Mouse (Mus musculus) embryonic facial prominence, embryonic 12.5 days (tissue): ENCODE measurements at regions not wholly inside any gene's neighbourhood (a gene's known extent, or its start where the extent isn't known, plus 50 kb on each side); places are given as distances from the start of the nearest gene placed in this dataset.

Experiments used
- ATAC-seq: fragments of 200-750 bp; cut with Nextera tagmentation; 2 replicates; pipeline ENCODE4 v1.8.0; 2017; ENCODE audit not compliant: insufficient number of reproducible peaks, insufficient read depth, low FRiP score, low TSS enrichment
- H3K27ac ChIP-seq: fragments of 300-500 bp; sonication (generic); 2 replicates; pipeline ENCODE4 v1.5.1; 2016; ENCODE audit warnings: mild to moderate bottlenecking
- H3K27me3 ChIP-seq: fragments of 300-500 bp; sonication (generic); 2 replicates; pipeline ENCODE4 v1.6.1; 2016; ENCODE audit warnings: mild to moderate bottlenecking, moderate library complexity
- H3K36me3 ChIP-seq: fragments of 300-500 bp; sonication (generic); 2 replicates; pipeline ENCODE4 v1.6.1; 2016; ENCODE audit warnings: mild to moderate bottlenecking
- H3K4me1 ChIP-seq: fragments of 300-500 bp; sonication (generic); 2 replicates; pipeline ENCODE4 v1.6.1; 2016
- H3K4me2 ChIP-seq: fragments of 300-500 bp; sonication (generic); replicated peaks from 2 replicates; pipeline ENCODE4 v1.6.1; 2016; ENCODE audit warnings: mild to moderate bottlenecking, moderate library complexity
- H3K4me3 ChIP-seq: fragments of 300-500 bp; sonication (generic); 2 replicates; pipeline ENCODE4 v1.5.1; 2016; ENCODE audit warnings: mild to moderate bottlenecking
- H3K9ac ChIP-seq: fragments of 300-500 bp; sonication (generic); 2 replicates; pipeline ENCODE4 v1.6.1; 2016; ENCODE audit warnings: mild to moderate bottlenecking, moderate library complexity
- H3K9me3 ChIP-seq: fragments of 300-500 bp; sonication (generic); 2 replicates; pipeline ENCODE4 v1.6.1; 2016; ENCODE audit warnings: mild to moderate bottlenecking, moderate library complexity
- WGBS: fragments of 180-500 bp; shearing (Covaris S2); methylation state at CpG from one replicate; pipeline ENCODE4 v1.1.7; 2016; 5-methylcytosine and 5-hydroxymethylcytosine counted together

DNA sequence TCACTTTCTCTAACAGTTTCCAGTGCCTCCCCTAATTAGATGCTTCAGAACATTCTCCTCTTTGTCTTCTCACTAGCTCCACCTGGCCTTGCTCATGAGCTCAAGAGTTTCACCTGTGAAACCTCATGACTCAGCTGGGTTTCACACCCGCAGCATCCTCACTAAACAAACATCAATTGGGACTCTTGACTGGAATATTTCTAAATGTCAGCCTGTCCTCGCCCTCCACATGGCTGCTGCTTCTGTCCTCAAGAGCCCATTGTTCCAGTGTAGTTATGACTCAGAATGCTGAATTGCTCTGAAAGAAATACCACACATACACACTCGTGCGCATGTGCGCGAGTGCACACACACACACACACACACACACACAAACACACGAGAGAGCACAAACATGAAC is 407.2 kb downstream of the Prss52 start:
- Histone ChIP-seq H3K9ac (no peak overlapping the region), H3K4me1 (no peaks in the 10 kb centered on the region), H3K4me3 (no peak overlapping the region), H3K4me2 (no peak overlapping the region), H3K27ac (no peak overlapping the region), H3K27me3 (no peaks in the 10 kb centered on the region), H3K9me3 (no peaks in the 10 kb centered on the region), H3K36me3 (no peaks in the 10 kb centered on the region)
- 90% methylated on average over 7 of the region's 7 CpGs for WGBS
- ATAC-seq, result no peak

- no peaks in the 10 kb centered on the region for H3K36me3 ChIP-seq
- H3K27ac ChIP-seq, result no peak overlapping the region
- no peaks in the 10 kb centered on the region for H3K9me3 ChIP-seq
- H3K4me3 ChIP-seq, result no peak overlapping the region
- no peak overlapping the region for H3K4me2 ChIP-seq
- no peak overlapping the region for H3K9ac ChIP-seq
- no peaks in the 10 kb centered on the region for H3K4me1 ChIP-seq
- no peak for ATAC-seq
- 75% methylated on average over 7 of the region's 7 CpGs for WGBS
- H3K27me3 ChIP-seq, result no peaks in the 10 kb centered on the region
These were observed 408.6 kb downstream of the Prss52 start for GRCm38 (mm10) chr14:64512726-64513125.

- no peaks in the 10 kb centered on the region for H3K36me3 ChIP-seq
- H3K4me3 ChIP-seq, result no peak overlapping the region
- 52% methylated on average over 7 of the region's 7 CpGs for WGBS
- no peaks in the 10 kb centered on the region for H3K9me3 ChIP-seq
- H3K27ac ChIP-seq, result no peak overlapping the region
- H3K4me1 ChIP-seq, result no peaks in the 10 kb centered on the region
- H3K9ac ChIP-seq, result no peak overlapping the region
- H3K27me3 ChIP-seq, result no peaks in the 10 kb centered on the region
- H3K4me2 ChIP-seq, result no peak overlapping the region
- no peak for ATAC-seq
These were observed 413.6 kb downstream of the Prss52 start for GRCm38 (mm10) chr14:64517584-64518195.

DNA sequence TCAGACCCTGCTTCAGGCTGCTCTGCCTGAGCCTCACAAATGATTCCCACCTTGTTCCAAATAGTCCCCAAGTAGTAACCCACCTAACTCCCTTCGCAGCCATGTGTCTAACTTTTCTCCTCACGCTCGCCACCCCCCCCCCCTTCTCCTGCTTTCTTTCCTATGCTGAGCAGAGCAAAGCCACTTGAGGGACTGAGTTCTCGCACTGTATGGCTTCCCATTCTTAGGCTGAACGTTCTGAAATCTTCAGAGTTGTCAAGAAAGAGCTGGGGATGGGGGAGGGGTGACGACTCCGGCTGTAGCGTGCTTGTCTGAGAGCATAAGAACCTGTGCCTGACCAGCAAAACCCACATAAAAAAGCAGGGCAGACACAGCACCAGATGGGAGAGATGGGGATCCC is 420.6 kb downstream of the Prss52 start:
- no peak for ATAC-seq
- Histone ChIP-seq H3K4me1 (no peaks in the 10 kb centered on the region), H3K27ac (no peak overlapping the region), H3K36me3 (no peaks in the 10 kb centered on the region), H3K9ac (no peak overlapping the region), H3K27me3 (no peaks in the 10 kb centered on the region), H3K9me3 (no peaks in the 10 kb centered on the region), H3K4me2 (no peak overlapping the region), H3K4me3 (no peak overlapping the region)
- WGBS, result 44% methylated on average over 8 of the region's 8 CpGs

DNA sequence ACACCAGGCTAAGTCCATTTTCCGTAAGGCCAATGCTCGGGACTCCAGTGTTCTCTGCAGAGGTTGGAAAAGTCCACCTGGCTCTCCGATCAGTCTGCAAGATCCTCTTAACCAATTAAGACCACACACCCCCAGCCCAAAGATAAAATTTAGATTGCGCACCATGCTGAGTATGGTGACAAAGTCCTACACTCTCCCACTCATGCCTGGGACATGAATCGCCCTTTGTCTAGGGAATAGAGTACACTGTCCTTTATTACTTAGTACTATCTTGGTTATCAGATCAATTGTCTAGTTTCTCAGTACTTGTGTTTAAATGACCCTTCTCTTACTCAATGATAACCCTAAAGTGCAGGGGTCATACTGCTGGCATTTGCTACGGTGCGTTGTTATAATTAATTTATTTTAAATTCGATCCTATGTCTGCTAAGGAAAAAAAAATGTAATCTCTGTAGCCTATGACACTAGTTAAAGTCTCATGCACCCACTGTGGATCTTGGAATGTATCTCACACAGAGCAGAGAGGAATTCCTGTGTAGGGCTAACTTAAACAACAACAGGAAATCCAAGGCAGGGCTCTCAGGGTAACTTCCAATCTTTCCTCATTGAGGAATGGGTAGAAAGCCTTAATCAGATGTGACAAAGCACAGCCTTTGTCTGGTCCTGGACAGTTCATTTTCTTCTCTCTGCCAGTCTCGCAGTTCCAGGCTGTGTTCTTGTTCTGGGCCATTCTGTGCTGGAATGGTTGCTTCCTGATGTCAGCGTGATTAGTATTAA is 421.4 kb downstream of the Prss52 start:
- no peak for ATAC-seq
- WGBS, result 62% methylated on average over 10 of the region's 10 CpGs
- Histone ChIP-seq H3K9me3 (no peaks in the 10 kb centered on the region), H3K36me3 (no peaks in the 10 kb centered on the region), H3K9ac (no peak overlapping the region), H3K4me3 (no peak overlapping the region), H3K4me2 (no peak overlapping the region), H3K27me3 (no peaks in the 10 kb centered on the region), H3K4me1 (no peaks in the 10 kb centered on the region), H3K27ac (no peak overlapping the region)

DNA sequence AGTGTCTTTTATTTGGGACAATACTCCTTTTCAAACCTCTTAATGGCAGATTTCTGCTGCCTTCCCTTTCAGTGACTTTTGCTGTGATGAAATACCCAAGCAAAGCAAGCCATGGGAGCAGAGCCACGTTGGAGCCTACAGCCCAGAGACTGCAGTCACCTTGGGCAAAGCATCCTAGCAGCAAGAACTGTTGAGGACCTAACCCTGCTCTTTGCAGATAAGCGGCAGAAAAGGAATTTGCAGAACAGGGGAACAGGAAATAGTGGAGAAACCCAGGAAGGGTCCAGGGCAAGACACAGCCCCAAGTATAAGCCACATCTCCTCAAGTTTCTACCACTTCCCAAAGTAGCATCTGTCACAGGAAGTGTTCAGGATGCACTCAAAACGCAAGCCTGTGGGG is 426.5 kb downstream of the Prss52 start:
- Histone ChIP-seq H3K36me3 (no peaks in the 10 kb centered on the region), H3K27me3 (no peaks in the 10 kb centered on the region), H3K4me2 (no peak overlapping the region), H3K27ac (no peak overlapping the region), H3K9ac (no peak overlapping the region), H3K4me3 (no peak overlapping the region), H3K9me3 (no peaks in the 10 kb centered on the region), H3K4me1 (no peaks in the 10 kb centered on the region)
- 56% methylated on average over 3 of the region's 3 CpGs for WGBS
- ATAC-seq, result no peak

DNA sequence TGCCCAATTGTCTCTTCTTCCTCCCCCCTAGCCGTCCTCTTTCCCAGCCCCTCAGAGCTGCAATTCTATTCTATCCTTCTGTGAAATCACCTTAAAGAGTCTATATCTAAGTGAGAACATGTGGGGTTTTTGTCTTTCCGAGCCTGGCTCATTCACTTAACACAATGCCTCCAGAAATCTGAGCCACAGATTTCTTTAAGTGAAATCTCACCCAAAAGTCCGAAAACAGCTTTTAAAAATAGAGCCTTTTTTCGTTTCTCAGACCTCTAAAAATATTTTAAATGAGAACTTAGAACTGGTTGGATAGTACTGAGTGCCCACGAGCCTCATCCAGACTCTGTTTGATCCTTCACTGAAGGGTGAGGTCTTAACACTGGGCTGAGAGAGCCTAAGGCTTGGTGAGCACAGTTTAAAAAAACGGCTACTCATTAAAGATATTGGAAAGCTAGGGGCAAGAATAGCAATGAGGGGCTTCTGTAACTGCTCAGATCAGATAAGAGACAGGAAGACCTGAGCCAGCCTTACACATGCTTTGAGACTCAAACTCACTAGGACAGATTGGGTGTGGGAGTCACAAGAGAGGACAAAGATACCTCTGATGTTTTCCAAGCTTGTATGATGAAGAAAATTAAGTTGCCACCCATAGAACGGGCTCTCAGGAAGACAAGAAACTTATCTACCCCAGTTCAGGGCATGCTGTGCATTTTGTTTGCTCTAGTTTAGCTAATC is 427.3 kb downstream of the Prss52 start:
- no peaks in the 10 kb centered on the region for H3K4me1 ChIP-seq
- no peak overlapping the region for H3K4me3 ChIP-seq
- no peaks in the 10 kb centered on the region for H3K27me3 ChIP-seq
- WGBS, result 48% methylated on average over 7 of the region's 7 CpGs
- H3K27ac ChIP-seq, result no peak overlapping the region
- no peak for ATAC-seq
- H3K9ac ChIP-seq, result no peak overlapping the region
- H3K9me3 ChIP-seq, result no peaks in the 10 kb centered on the region
- no peaks in the 10 kb centered on the region for H3K36me3 ChIP-seq
- no peak overlapping the region for H3K4me2 ChIP-seq

GRCm38 (mm10) chr14:64532351-64532750 is 428.3 kb downstream of the Prss52 start:
- no peaks in the 10 kb centered on the region for H3K27me3 ChIP-seq
- 84% methylated on average over 5 of the region's 5 CpGs for WGBS
- H3K27ac ChIP-seq, result no peak overlapping the region
- H3K36me3 ChIP-seq, result no peaks in the 10 kb centered on the region
- H3K4me2 ChIP-seq, result no peak overlapping the region
- no peaks in the 10 kb centered on the region for H3K4me1 ChIP-seq
- no peak overlapping the region for H3K4me3 ChIP-seq
- H3K9ac ChIP-seq, result no peak overlapping the region
- no peak for ATAC-seq
- no peaks in the 10 kb centered on the region for H3K9me3 ChIP-seq

DNA sequence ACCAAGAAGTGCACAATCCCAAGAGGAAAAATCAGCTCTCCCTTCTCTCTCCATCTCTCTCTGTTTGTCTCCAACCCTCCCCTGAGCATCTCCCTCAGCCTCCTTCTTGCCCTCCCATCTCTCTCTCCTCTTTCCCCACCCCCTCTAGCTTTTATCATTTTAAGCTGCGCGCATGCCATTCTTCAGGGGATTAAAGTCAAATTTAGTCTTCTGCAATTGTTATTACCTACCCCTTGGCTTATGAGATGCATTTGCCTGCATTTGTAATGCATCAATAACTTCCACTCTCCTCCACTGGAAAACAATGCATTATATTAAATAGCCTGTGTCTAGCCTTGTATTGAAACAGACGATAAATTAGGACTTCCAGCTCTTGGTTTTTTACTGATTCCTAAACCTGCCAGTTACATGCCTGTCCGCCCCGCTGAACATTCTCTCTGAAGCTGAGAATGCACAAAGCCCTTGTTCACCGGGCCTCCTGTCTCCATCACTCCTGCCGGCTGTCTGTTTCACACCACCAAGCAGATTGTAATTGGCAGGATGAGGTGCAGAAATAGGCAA is 429.6 kb downstream of the Prss52 start:
- no peak for ATAC-seq
- no peaks in the 10 kb centered on the region for H3K4me1 ChIP-seq
- no peaks in the 10 kb centered on the region for H3K27me3 ChIP-seq
- 38% methylated on average over 7 of the region's 7 CpGs for WGBS
- H3K4me3 ChIP-seq, result no peak overlapping the region
- H3K9me3 ChIP-seq, result no peaks in the 10 kb centered on the region
- H3K9ac ChIP-seq, result no peak overlapping the region
- H3K27ac ChIP-seq, result no peak overlapping the region
- no peak overlapping the region for H3K4me2 ChIP-seq
- H3K36me3 ChIP-seq, result no peaks in the 10 kb centered on the region

DNA sequence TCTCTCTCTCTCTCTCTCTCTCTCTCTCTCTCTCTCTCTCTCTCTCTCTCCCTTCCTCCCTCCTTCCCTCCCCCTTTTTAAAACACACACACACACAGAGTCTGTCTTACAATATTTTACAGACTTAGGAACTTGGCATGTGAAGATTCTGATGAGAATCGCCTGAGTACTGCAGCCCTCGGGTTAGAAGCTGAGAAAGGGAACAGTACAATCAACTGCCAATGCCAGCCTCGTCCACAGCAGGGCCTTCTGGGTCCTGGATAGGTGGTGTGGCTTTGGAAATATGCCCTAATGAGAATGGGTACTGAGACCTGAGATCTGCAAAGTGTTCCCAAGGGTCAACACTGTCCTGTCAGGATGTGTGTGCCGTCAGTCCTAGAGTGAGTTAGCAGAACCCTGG is 430.1 kb downstream of the Prss52 start:
- no peak overlapping the region for H3K4me2 ChIP-seq
- H3K27me3 ChIP-seq, result no peaks in the 10 kb centered on the region
- H3K4me1 ChIP-seq, result no peaks in the 10 kb centered on the region
- H3K9me3 ChIP-seq, result no peaks in the 10 kb centered on the region
- H3K36me3 ChIP-seq, result no peaks in the 10 kb centered on the region
- 32% methylated on average over 4 of the region's 4 CpGs for WGBS
- ATAC-seq, result no peak
- H3K4me3 ChIP-seq, result no peak overlapping the region
- H3K27ac ChIP-seq, result no peak overlapping the region
- no peak overlapping the region for H3K9ac ChIP-seq

- Histone ChIP-seq H3K27me3 (no peaks in the 10 kb centered on the region), H3K9ac (no peak overlapping the region), H3K4me3 (no peak overlapping the region), H3K27ac (no peak overlapping the region), H3K4me2 (no peak overlapping the region), H3K9me3 (no peaks in the 10 kb centered on the region), H3K36me3 (no peaks in the 10 kb centered on the region), H3K4me1 (no peaks in the 10 kb centered on the region)
- ATAC-seq, result no peak
- WGBS, result 68% methylated on average over 2 of the region's 2 CpGs
These were observed 435.4 kb downstream of the Prss52 start for GRCm38 (mm10) chr14:64539436-64539835.

GRCm38 (mm10) chr14:64545056-64545455 is 441.0 kb downstream of the Prss52 start:
- no peak overlapping the region for H3K4me2 ChIP-seq
- H3K4me1 ChIP-seq, result no peaks in the 10 kb centered on the region
- no peak overlapping the region for H3K4me3 ChIP-seq
- no peak overlapping the region for H3K9ac ChIP-seq
- no peak for ATAC-seq
- no peaks in the 10 kb centered on the region for H3K36me3 ChIP-seq
- 70% methylated on average over 3 of the region's 3 CpGs for WGBS
- H3K9me3 ChIP-seq, result no peaks in the 10 kb centered on the region
- no peaks in the 10 kb centered on the region for H3K27me3 ChIP-seq
- H3K27ac ChIP-seq, result no peak overlapping the region
